Mouse (Mus musculus) Patski (cell line): Measurements from ENCODE around the gene Set. TPM values are rescaled to one million over a fixed set of nuclear protein-coding genes. Genes with fewer than 3 reads are reported as not detected.

Experiments used
- ATAC-seq: fragments of 100-300 bp; one replicate; pipeline ENCODE4 v1.8.0; 2021
- CTCF ChIA-PET: fragments of 350-600 bp; sonication (Branson Sonifier 250); formaldehyde crosslinking; loops from one replicate; lab custom pipeline; 2022; ENCODE audit warnings: inconsistent platforms; lab: Charles Lee
- POLR2A ChIA-PET: fragments of 350-600 bp; sonication (Branson Sonifier 250); formaldehyde crosslinking; loops from one replicate; lab custom pipeline; 2022; ENCODE audit warnings: antibody characterized with exemption, inconsistent platforms; lab: Charles Lee
- DNase-seq: peaks from one replicate; pipeline ENCODE4 v3.0.0-alpha.2; 2011; ENCODE audit warnings: low read depth, low spot score
- H3K27me3 ChIP-seq: fragments of 371-371 bp; one replicate; pipeline ENCODE4 v1.5.1; 2021
- CTCF ChIP-seq: fragments of 100-300 bp; IDR thresholded peaks from one replicate; pipeline ENCODE4 v1.5.1; 2021
- in situ Hi-C: fragments of 300-500 bp; cut with MboI; formaldehyde crosslinking; loops from 3 replicates; pipeline ENCODE4 v1.11.1; 2018; ENCODE audit warnings: low pct_unique_long_range_greater_than_20kb, mixed read lengths
- polyA plus RNA-seq: library from polyadenylated mRNA; unstranded; gene quantifications from one replicate; pipeline ENCODE4 v1.2.3, GENCODE M21; 2021

Set gene
- polyA plus RNA-seq, 1 experiment from 2014 or later = 288 TPM

- no peak for DNase-seq
- no peak for TF ChIP-seq CTCF
- H3K27me3 ChIP-seq = no peaks in the 10 kb centered on the region
- in situ Hi-C loops = no loop called here
- POLR2A ChIA-PET = no interaction called here
- ATAC-seq = no peak
- CTCF ChIA-PET = interaction anchor here (1.8 kb wide), 1 partner anchor 55 kb away, joined by 7 read pairs; no protein-coding TSS in a partner anchor
Observed at GRCm38 (mm10) chr2:30107646-30108045, 50.5 kb downstream of the Set start.

- DNase-seq (no peak), ATAC-seq (no peak)
- ChIA-PET POLR2A (interaction anchor here (0.5 to 1.1 kb wide), 3 partner anchors 15 to 139 kb away, joined by 3 read pairs; no protein-coding TSS in a partner anchor), CTCF (interaction anchor here (1.8 kb wide), 1 partner anchor 54 kb away, joined by 7 read pairs; no protein-coding TSS in a partner anchor)
- no peaks in the 10 kb centered on the region for H3K27me3 ChIP-seq
- in situ Hi-C loops = no loop called here
- no peak for TF ChIP-seq CTCF
Observed at GRCm38 (mm10) chr2:30108260-30108659, 51.1 kb downstream of the Set start.

GRCm38 (mm10) chr2:30111500-30111899 lies 54.3 kb downstream of the Set start:
- TF ChIP-seq CTCF = no peak
- ChIA-PET POLR2A (no interaction called here), CTCF (no interaction called here)
- no peak for DNase-seq
- H3K27me3 ChIP-seq = no peaks in the 10 kb centered on the region
- no peak for ATAC-seq
- in situ Hi-C loops = no loop called here

GRCm38 (mm10) chr2:30112564-30112963 lies 55.4 kb downstream of the Set start:
- TF ChIP-seq CTCF = no peak
- H3K27me3 ChIP-seq = no peaks in the 10 kb centered on the region

GRCm38 (mm10) chr2:30119641-30120051 lies 62.5 kb downstream of the Set start:
- no peak for DNase-seq
- ChIA-PET POLR2A (no interaction called here), CTCF (interaction anchor here (0.8 to 1.7 kb wide), 3 partner anchors 13 to 43 kb away, joined by 3 to 6 read pairs (median 3); partner anchors contain the start of gene Tbc1d13)
- TF ChIP-seq CTCF = no peak
- no peak for ATAC-seq
- in situ Hi-C loops = no loop called here
- H3K27me3 ChIP-seq = no peaks in the 10 kb centered on the region

More at GRCm38 (mm10) chr2:30112564-30112963, 55.4 kb downstream of the Set start:
- ATAC-seq (no peak), DNase-seq (no peak)
- ChIA-PET CTCF (no interaction called here), POLR2A (no interaction called here)
- in situ Hi-C loops = no loop called here

GRCm38 (mm10) chr2:30120269-30120668 lies 63.1 kb downstream of the Set start:
- H3K27me3 ChIP-seq = no peaks in the 10 kb centered on the region
- ChIA-PET CTCF (interaction anchor here (1.0 kb wide), 1 partner anchor 42 kb away, joined by 3 read pairs; no protein-coding TSS in a partner anchor), POLR2A (no interaction called here)
- no peak for TF ChIP-seq CTCF
- in situ Hi-C loops = no loop called here
- DNase-seq (no peak), ATAC-seq (no peak)

Other genes starting within 250 kb of the Set start
- 50.0 TPM for gene Urm1, start 237.3 kb upstream of the Set start, polyA plus RNA-seq
- gene Cercam, start 188.2 kb upstream of the Set start, polyA plus RNA-seq = 12.0 TPM
- gene Odf2, start 168.2 kb upstream of the Set start, polyA plus RNA-seq = 59.7 TPM
- 30.3 TPM for gene Gle1, start 122.0 kb upstream of the Set start, polyA plus RNA-seq
- 597 TPM for gene Sptan1, start 91.8 kb upstream of the Set start, polyA plus RNA-seq
- 63.5 TPM for gene Wdr34, start 8.5 kb upstream of the Set start, polyA plus RNA-seq
- gene Pkn3, start 20.3 kb downstream of the Set start, polyA plus RNA-seq = 8.2 TPM
- 29.6 TPM for gene Zdhhc12, start 36.3 kb downstream of the Set start, polyA plus RNA-seq
- 26.5 TPM for gene Zer1, start 67.2 kb downstream of the Set start, polyA plus RNA-seq
- gene Tbc1d13, start 76.4 kb downstream of the Set start, polyA plus RNA-seq = 37.9 TPM
- gene Endog, start 114.1 kb downstream of the Set start, polyA plus RNA-seq = 19.2 TPM
- 31.6 TPM for gene Spout1, start 121.1 kb downstream of the Set start, polyA plus RNA-seq
- 14.8 TPM for gene Kyat1, start 148.5 kb downstream of the Set start, polyA plus RNA-seq
- gene Lrrc8a, start 180.3 kb downstream of the Set start, polyA plus RNA-seq = 19.3 TPM
- gene Gm28035, start 183.2 kb downstream of the Set start, polyA plus RNA-seq = 2.1 TPM
- 22.4 TPM for gene Phyhd1, start 208.8 kb downstream of the Set start, polyA plus RNA-seq
- not detected for gene Gm28038, start 223.7 kb downstream of the Set start, polyA plus RNA-seq
- 24.0 TPM for gene Dolk, start 229.0 kb downstream of the Set start, polyA plus RNA-seq
- gene Nup188, start 229.0 kb downstream of the Set start, polyA plus RNA-seq = 36.7 TPM